Mouse (Mus musculus): ENCODE results near the gene B4gat1.

B4gat1 gene

GRCm38 (mm10) chr19:5060365-5061330 lies 22.0 kb downstream of the B4gat1 start:
- DNase-seq = peak; percentile 95

GRCm38 (mm10) chr19:5062041-5062440 lies 23.4 kb downstream of the B4gat1 start:
- DNase-seq = no peak

- peak; percentile 95 for DNase-seq
Observed at GRCm38 (mm10) chr19:5062446-5062845, 23.8 kb downstream of the B4gat1 start.

GRCm38 (mm10) chr19:5065104-5065503 lies 26.5 kb downstream of the B4gat1 start:
- DNase-seq = peak; percentile 92

GRCm38 (mm10) chr19:5067040-5067799 lies 28.6 kb downstream of the B4gat1 start:
- peak; percentile 94 for DNase-seq

GRCm38 (mm10) chr19:5067867-5068569 lies 29.4 kb downstream of the B4gat1 start, which contains the start of gene Cd248:
TSS of gene Cd248 (plus strand) at chr19:5068078.
- DNase-seq = peak; percentile 99

GRCm38 (mm10) chr19:5068570-5069234 lies 30.1 kb downstream of the B4gat1 start:
- peak; percentile 95 for DNase-seq

- DNase-seq = peak; percentile 90
Observed at GRCm38 (mm10) chr19:5069486-5069885, 30.9 kb downstream of the B4gat1 start.

GRCm38 (mm10) chr19:5069978-5070377 lies 31.4 kb downstream of the B4gat1 start:
- DNase-seq = peak; percentile 94

GRCm38 (mm10) chr19:5071077-5071476 lies 32.5 kb downstream of the B4gat1 start:
- DNase-seq = peak; percentile 91

GRCm38 (mm10) chr19:5071545-5072369 lies 33.1 kb downstream of the B4gat1 start:
- DNase-seq = peak; percentile 99

- DNase-seq = peak; percentile 95
Observed at GRCm38 (mm10) chr19:5072389-5073019, 33.9 kb downstream of the B4gat1 start.

- peak; percentile 95 for DNase-seq
Observed at GRCm38 (mm10) chr19:5073028-5073427, 34.4 kb downstream of the B4gat1 start.

GRCm38 (mm10) chr19:5073518-5073917 lies 34.9 kb downstream of the B4gat1 start:
- no peak for DNase-seq

- DNase-seq = no peak
Observed at GRCm38 (mm10) chr19:5079279-5079678, 40.7 kb downstream of the B4gat1 start.

- DNase-seq = no peak
Observed at GRCm38 (mm10) chr19:5082005-5082404, 43.4 kb downstream of the B4gat1 start.

GRCm38 (mm10) chr19:5082596-5082995 lies 44.0 kb downstream of the B4gat1 start:
- DNase-seq = no peak

GRCm38 (mm10) chr19:5083961-5084833 lies 45.6 kb downstream of the B4gat1 start:
- no peak for DNase-seq

- peak; percentile 91 for DNase-seq
Observed at GRCm38 (mm10) chr19:5084834-5085144, 46.2 kb downstream of the B4gat1 start.

Data from heart, adult 11 months (tissue).